Mouse (Mus musculus): ENCODE results near the gene Trim17.

Trim17 gene

GRCm38 (mm10) chr11:58954420-58955142 lies at the start of gene Trim17, which contains the start of gene Hist3h2a:
TSS of gene Trim17 (plus strand) at chr11:58954685.
TSS of gene Hist3h2a (plus strand) at chr11:58954685.
- DNase-seq, result peak; percentile 88 to 89

- DNase-seq, result no peak
Observed at GRCm38 (mm10) chr11:58904838-58905237, 49.6 kb upstream of the Trim17 start.

DNA sequence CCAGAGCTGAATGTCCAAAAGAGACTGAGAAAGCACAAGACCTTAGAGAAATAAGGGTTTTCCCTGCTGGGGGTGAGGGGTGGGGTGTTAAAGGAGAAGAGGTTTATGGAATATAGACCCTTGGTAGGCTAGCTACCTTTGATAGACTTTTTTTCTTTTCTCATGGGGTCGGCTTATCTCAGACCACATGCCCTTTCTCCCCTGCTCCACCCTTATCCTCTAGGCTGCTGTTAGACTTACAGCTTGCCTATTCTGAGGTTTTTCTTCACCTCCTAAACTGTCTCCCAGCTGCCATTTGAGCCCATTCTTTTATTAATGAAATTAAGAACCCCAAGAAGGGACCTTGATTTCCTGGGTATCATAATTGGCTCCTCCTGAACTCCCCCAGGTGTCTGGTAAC lies 40.7 kb upstream of the Trim17 start:
- no peak for DNase-seq

- peak; percentile 44 to 61 for DNase-seq
Observed at GRCm38 (mm10) chr11:58914461-58915028, 39.9 kb upstream of the Trim17 start.

- DNase-seq, result peak in 1 of 2 experiments; percentile 46
Observed at GRCm38 (mm10) chr11:58916879-58917744, 37.4 kb upstream of the Trim17 start.

DNA sequence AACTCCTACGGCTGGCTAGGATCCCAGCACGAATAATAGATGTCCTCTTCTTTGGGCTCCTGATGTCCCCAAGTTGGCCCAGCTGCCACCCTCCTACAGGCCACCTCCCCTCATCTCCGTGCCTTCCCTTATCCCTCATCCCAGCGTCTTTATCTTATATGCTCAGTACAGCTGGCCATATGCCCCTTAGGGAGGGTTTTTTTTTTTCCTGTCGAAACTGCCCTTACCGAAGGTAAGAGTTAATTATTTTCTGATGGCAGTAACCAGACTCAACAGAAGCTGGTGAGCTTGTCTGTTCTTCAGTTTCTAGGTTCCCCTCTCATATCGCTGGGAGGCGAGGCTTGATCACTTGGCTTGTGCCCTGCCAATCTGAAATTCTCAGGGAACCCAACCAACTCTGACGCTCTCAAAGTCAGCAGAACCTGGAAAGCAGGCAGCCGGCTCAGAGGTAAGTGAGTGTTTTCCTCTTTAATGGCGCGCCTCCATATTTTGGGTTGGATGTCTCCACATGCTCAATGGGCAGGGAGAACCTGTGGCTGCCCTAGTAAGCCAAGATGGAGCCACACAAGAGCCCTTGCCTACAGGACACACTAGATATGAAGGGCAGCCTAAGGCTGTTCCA lies 36.6 kb upstream of the Trim17 start, which contains the start of gene Btnl10:
Gene Btnl10, plus strand, starts transcription at position 164 of the 622 bp plus-strand sequence.
- no peak for DNase-seq

DNA sequence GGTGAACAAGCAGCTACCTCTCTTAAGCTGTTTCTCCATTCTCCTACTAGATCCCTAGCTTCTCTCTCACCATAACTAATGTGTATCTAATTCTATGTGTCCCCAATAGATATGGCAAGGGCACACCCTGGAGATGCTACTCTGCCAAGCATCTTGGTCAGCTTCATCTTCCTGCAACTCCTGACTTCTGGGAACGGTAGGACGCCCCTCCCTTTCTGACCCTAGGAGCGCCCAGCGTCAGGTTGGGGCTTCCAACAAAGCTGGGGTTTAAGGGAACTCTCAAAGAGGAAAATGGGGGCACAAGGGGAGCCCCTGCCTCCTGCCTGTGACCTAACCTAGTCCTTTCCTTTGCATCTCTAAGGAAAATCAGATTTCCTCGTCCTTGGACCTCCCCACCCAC lies 35.7 kb upstream of the Trim17 start:
- no peak for DNase-seq

GRCm38 (mm10) chr11:58922420-58922819 lies 32.1 kb upstream of the Trim17 start:
- no peak for DNase-seq

DNA sequence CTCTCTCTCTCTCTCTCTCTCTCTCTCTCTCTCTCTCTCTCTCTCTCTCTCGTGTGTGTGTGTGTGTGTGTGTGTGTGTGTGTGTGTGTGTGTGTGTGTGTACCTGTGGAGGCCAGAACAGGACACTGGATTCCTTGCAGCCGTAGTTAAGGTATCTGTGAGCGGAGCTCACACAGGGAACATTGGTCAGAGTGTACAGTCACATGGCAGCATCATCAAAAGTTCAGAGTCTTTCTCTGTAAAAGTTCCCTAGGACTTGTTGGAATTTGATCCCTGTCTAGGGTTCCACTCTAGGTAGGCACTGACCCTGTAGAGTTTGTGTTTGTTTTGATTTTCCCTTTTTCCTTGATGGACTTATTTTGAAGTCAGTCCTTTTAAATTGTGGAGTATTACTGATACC lies 27.8 kb upstream of the Trim17 start:
- DNase-seq, result no peak

GRCm38 (mm10) chr11:58927053-58927452 lies 27.4 kb upstream of the Trim17 start:
- DNase-seq, result no peak

- peak; percentile 66 to 71 for DNase-seq
Observed at GRCm38 (mm10) chr11:58927790-58928651, 26.5 kb upstream of the Trim17 start.

DNA sequence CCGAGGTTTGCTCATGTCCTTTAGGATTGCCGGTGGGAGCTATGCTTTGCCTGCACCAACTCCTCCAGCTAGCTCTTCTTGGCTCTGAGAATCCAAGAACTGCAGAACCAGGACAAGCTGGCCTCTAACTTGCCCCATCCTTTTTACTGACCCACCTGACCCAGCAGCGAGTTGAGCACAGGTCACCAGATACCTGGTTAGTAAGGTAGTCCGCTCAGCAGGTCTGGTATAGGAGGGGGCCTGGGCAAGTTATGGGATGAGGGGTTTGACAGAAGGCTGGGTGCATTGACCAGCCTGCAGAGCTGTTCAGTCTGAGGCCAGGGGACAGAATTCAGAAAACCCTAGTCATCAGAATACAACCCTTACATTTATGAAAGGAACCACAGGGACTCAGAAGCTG lies 25.4 kb upstream of the Trim17 start:
- DNase-seq, result no peak

- DNase-seq, result no peak
Observed at GRCm38 (mm10) chr11:58929641-58930040, 24.8 kb upstream of the Trim17 start.

DNA sequence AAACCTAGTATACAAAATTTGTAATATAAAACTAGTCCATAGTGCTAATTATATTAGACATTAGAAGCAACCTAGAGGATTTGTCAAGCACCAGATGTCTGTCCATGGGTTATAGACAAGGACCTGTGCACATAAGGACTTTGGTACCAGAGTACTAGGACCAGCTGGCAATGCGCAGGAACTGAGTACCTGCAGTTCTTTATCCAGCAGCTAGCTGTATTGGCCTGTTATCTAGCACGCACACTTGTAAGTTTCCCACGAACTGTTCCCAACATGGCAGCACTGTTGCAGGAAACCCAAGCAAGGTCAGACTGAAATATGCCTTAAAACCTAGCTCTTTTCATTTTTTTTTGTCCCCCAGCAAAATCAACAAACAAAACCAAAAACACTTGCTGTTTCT lies 24.2 kb upstream of the Trim17 start:
- DNase-seq, result no peak

GRCm38 (mm10) chr11:58931576-58931975 lies 22.9 kb upstream of the Trim17 start:
- DNase-seq, result no peak

GRCm38 (mm10) chr11:58937909-58938308 lies 16.6 kb upstream of the Trim17 start:
- peak in 1 of 2 experiments; percentile 41 for DNase-seq

- DNase-seq, result peak; percentile 92 to 95
Observed at GRCm38 (mm10) chr11:58938322-58939087, 16.0 kb upstream of the Trim17 start, which contains the start of gene Rnf187. TSS of gene Rnf187 (minus strand) at chr11:58938916.

GRCm38 (mm10) chr11:58939088-58939439 lies 15.4 kb upstream of the Trim17 start:
- DNase-seq, result no peak

- DNase-seq, result no peak
Observed at GRCm38 (mm10) chr11:58944136-58944535, 10.3 kb upstream of the Trim17 start.

DNA sequence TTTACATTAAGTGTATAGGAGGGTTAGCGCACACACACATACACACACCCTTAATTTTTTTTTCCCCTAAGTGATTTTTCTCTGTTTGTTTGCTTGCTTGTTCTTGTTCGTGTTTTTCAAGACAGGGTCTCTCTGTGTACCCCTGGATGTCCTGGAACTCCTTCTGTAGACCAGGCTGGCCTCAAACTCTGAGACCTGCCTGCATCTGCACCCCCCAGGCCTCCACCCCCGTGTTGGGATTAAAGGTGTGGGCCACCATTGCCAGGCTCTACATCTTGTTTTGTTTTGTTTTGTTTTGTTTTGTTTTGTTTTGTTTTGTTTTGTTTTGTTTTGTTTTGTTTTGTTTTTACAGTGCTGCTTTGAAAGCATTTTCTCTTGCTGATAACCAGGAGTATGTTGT lies 7.2 kb upstream of the Trim17 start:
- DNase-seq, result peak in 1 of 2 experiments; percentile 32
